Mouse (Mus musculus) hindbrain, embryonic 11.5 days (tissue): ENCODE measurements around the gene Gadd45g. TPM values are rescaled to one million over a fixed set of nuclear protein-coding genes. Genes with fewer than 3 reads are reported as not detected.

Experiments
- ATAC-seq: fragments of 200-750 bp; cut with Nextera tagmentation; 2 replicates; pipeline ENCODE4 v1.8.0; 2017; ENCODE audit warnings: mild to moderate bottlenecking, moderate TSS enrichment, moderate library complexity; ENCODE audit not compliant: low FRiP score
- DNase-seq: peaks from one replicate; pipeline ENCODE4 v3.0.0-alpha.2; 2015; ENCODE audit warnings: low spot score
- H3K27ac ChIP-seq: fragments of 300-500 bp; sonication (generic); 2 replicates; pipeline ENCODE4 v1.5.1; 2014; ENCODE audit warnings: mild to moderate bottlenecking, low read depth, low read length
- H3K27me3 ChIP-seq: fragments of 300-500 bp; sonication (generic); 2 replicates; pipeline ENCODE4 v1.6.1; 2014; ENCODE audit warnings: mild to moderate bottlenecking, low read length, moderate library complexity, mixed read lengths; ENCODE audit not compliant: control insufficient read depth, insufficient read depth
- H3K36me3 ChIP-seq: fragments of 300-500 bp; sonication (generic); 2 replicates; pipeline ENCODE4 v1.6.1; 2014; ENCODE audit warnings: mild to moderate bottlenecking, low read length, moderate library complexity, mixed read lengths; ENCODE audit not compliant: control insufficient read depth, insufficient read depth
- H3K4me1 ChIP-seq: fragments of 300-500 bp; sonication (generic); replicated peaks from 2 replicates; pipeline ENCODE4 v1.6.1; 2014; ENCODE audit warnings: low read length, mixed read lengths; ENCODE audit not compliant: control insufficient read depth, insufficient read depth
- H3K4me2 ChIP-seq: fragments of 300-500 bp; sonication (generic); replicated peaks from 2 replicates; pipeline ENCODE4 v1.6.1; 2014; ENCODE audit warnings: mild to moderate bottlenecking, low read depth, low read length
- H3K4me3 ChIP-seq: fragments of 300-500 bp; sonication (generic); 2 replicates; pipeline ENCODE4 v1.5.1; 2014; ENCODE audit warnings: low read depth, low read length
- H3K9ac ChIP-seq: fragments of 300-500 bp; sonication (generic); 2 replicates; pipeline ENCODE4 v1.6.1; 2014; ENCODE audit warnings: low read depth, low read length
- H3K9me3 ChIP-seq: fragments of 300-500 bp; sonication (generic); 2 replicates; pipeline ENCODE4 v1.6.1; 2016; ENCODE audit warnings: low read length; ENCODE audit not compliant: control insufficient read depth
- WGBS: fragments of 180-500 bp; shearing (Covaris S2); extraction: QIAGEN DNeasy Blood & Tissue Kit; methylation state at CpG from one replicate; pipeline ENCODE4 v1.1.7; 2014; 5-methylcytosine and 5-hydroxymethylcytosine counted together
- polyA plus RNA-seq: library from polyadenylated mRNA; unstranded; fragments of >200 nt; fragmentation: Nextera tagmentation; extraction: Ambion mirVana; gene quantifications from 2 replicates; pipeline ENCODE4 v1.2.1, GENCODE M21; 2014

Gadd45g gene
- polyA plus RNA-seq, 1 experiment from 2014 or later: 174 TPM

GRCm38 (mm10) chr13:51814646-51815045 is 31.8 kb upstream of the Gadd45g start:
- no peak overlapping the region for H3K9ac ChIP-seq

DNA sequence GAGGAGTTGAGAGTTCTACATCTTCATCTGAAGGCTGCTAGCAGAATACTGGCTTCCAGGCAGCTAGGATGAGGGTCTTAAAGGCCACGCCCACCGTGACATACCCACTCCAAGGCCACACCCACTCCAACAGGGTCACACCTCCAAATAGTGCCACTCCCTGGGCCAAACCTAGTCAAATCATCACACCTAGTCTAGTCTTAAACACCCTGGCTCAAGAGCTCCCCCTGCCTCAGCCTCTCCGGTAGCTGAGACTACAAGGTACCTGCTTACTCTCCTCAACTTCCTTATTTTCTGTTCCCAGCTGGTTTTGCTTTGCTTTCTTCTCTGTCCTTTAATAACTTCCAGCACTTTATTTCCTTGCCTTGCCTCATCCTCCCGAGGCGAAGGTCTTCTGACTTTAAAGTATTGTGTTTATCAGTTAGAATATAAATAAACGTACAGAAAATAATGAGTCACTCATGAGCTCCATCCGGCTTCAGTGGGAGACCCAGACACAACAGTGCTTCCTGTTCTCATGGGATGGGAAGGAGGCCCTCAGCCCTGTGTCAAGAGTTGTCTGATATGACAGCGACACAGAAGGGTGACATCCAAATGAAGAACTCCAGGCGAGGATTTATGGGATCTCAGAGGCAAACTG is 30.5 kb upstream of the Gadd45g start:
- Histone ChIP-seq H3K4me3 (no peak overlapping the region), H3K9me3 (no peaks in the 10 kb centered on the region), H3K27me3 (no peaks in the 10 kb centered on the region), H3K4me1 (0 out of 2 replicates have a peak, but pooled peaks cover 3% of the 10 kb centered on the region), H3K36me3 (no peaks in the 10 kb centered on the region), H3K9ac (no peak overlapping the region), H3K27ac (no peak overlapping the region), H3K4me2 (no peak overlapping the region)
- WGBS: 74% methylated on average over 9 of the region's 9 CpGs
- DNase-seq (no peak), ATAC-seq (no peak)

More at GRCm38 (mm10) chr13:51814646-51815045, 31.8 kb upstream of the Gadd45g start:
- H3K36me3 ChIP-seq: no peaks in the 10 kb centered on the region
- no peak overlapping the region for H3K4me3 ChIP-seq
- WGBS: 92% methylated on average over 6 of the region's 6 CpGs
- H3K4me1 ChIP-seq: 0 out of 2 replicates have a peak, but pooled peaks cover 3% of the 10 kb centered on the region
- H3K27ac ChIP-seq: no peak overlapping the region
- H3K4me2 ChIP-seq: no peak overlapping the region
- ATAC-seq (no peak), DNase-seq (no peak)
- H3K27me3 ChIP-seq: no peaks in the 10 kb centered on the region
- no peaks in the 10 kb centered on the region for H3K9me3 ChIP-seq

- WGBS: 77% methylated on average over 5 of the region's 5 CpGs
- Histone ChIP-seq H3K4me3 (no peak overlapping the region), H3K27ac (no peak overlapping the region; the same call in 1 of the 2 replicates), H3K9ac (no peak overlapping the region), H3K36me3 (no peaks in the 10 kb centered on the region), H3K4me2 (no peak overlapping the region), H3K4me1 (0 out of 2 replicates have a peak, but pooled peaks cover 3% of the 10 kb centered on the region), H3K27me3 (no peaks in the 10 kb centered on the region), H3K9me3 (no peaks in the 10 kb centered on the region)
- ATAC-seq (no peak), DNase-seq (no peak)
Measured at GRCm38 (mm10) chr13:51816559-51817041, 29.9 kb upstream of the Gadd45g start.

GRCm38 (mm10) chr13:51818170-51818943 is 28.1 kb upstream of the Gadd45g start:
- H3K4me2 ChIP-seq: no peak overlapping the region
- 0 out of 2 replicates have a peak, but pooled peaks cover 3% of the 10 kb centered on the region for H3K4me1 ChIP-seq
- no peaks in the 10 kb centered on the region for H3K36me3 ChIP-seq
- no peak for DNase-seq
- no peak overlapping the region for H3K27ac ChIP-seq
- 75% methylated on average over 6 of the region's 6 CpGs for WGBS
- no peak for ATAC-seq
- H3K4me3 ChIP-seq: no peak overlapping the region
- no peaks in the 10 kb centered on the region for H3K9me3 ChIP-seq
- no peaks in the 10 kb centered on the region for H3K27me3 ChIP-seq
- H3K9ac ChIP-seq: no peak overlapping the region

DNA sequence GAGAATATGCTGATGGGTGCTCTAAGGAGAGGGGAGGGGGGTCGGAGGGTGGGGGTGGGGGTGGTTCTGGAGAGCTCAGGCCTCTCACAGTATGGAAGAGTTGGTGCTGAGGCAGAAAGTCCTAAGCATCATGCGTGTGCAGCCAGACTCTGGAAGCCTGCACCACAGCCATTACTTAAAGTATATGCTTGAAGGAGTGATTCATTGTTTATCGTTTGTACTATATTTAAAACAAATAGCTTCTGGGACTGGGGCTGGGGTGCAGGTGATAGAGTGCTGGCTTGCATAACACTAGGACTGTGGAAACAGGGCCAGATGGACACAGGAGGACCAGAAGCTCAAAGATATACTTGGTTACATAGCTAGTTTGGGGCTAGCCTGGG is 27.5 kb upstream of the Gadd45g start:
- no peak overlapping the region for H3K9ac ChIP-seq
- H3K36me3 ChIP-seq: no peaks in the 10 kb centered on the region
- no peak overlapping the region for H3K4me2 ChIP-seq
- DNase-seq (no peak), ATAC-seq (no peak)
- H3K9me3 ChIP-seq: no peaks in the 10 kb centered on the region
- 75% methylated on average over 3 of the region's 3 CpGs for WGBS
- H3K4me1 ChIP-seq: 0 out of 2 replicates have a peak, but pooled peaks cover 3% of the 10 kb centered on the region
- no peak overlapping the region for H3K27ac ChIP-seq
- H3K4me3 ChIP-seq: no peak overlapping the region
- no peaks in the 10 kb centered on the region for H3K27me3 ChIP-seq

- H3K4me2 ChIP-seq: no peak overlapping the region
- ATAC-seq (no peak), DNase-seq (no peak)
- H3K36me3 ChIP-seq: no peaks in the 10 kb centered on the region
- WGBS: 73% methylated on average over 6 of the region's 6 CpGs
- no peak overlapping the region for H3K9ac ChIP-seq
- no peak overlapping the region for H3K4me3 ChIP-seq
- no peaks in the 10 kb centered on the region for H3K9me3 ChIP-seq
- no peak overlapping the region for H3K27ac ChIP-seq
- no peaks in the 10 kb centered on the region for H3K27me3 ChIP-seq
- H3K4me1 ChIP-seq: 0 out of 2 replicates have a peak, but pooled peaks cover 3% of the 10 kb centered on the region
Measured at GRCm38 (mm10) chr13:51819351-51819750, 27.1 kb upstream of the Gadd45g start.

- Histone ChIP-seq H3K9ac (no peak overlapping the region), H3K9me3 (no peaks in the 10 kb centered on the region), H3K27ac (no peak overlapping the region), H3K36me3 (no peaks in the 10 kb centered on the region), H3K4me1 (no peaks in the 10 kb centered on the region), H3K4me3 (no peak overlapping the region), H3K27me3 (no peaks in the 10 kb centered on the region), H3K4me2 (no peak overlapping the region)
- DNase-seq (no peak), ATAC-seq (no peak)
- 72% methylated on average over 3 of the region's 3 CpGs for WGBS
Measured at GRCm38 (mm10) chr13:51821988-51822387, 24.5 kb upstream of the Gadd45g start.

GRCm38 (mm10) chr13:51823822-51824495 is 22.5 kb upstream of the Gadd45g start:
- H3K4me3 ChIP-seq: no peak overlapping the region
- H3K4me1 ChIP-seq: no peaks in the 10 kb centered on the region
- DNase-seq (no peak), ATAC-seq (no peak)
- WGBS: 52% methylated on average over 8 of the region's 8 CpGs
- no peaks in the 10 kb centered on the region for H3K36me3 ChIP-seq
- H3K4me2 ChIP-seq: no peak overlapping the region
- H3K27ac ChIP-seq: no peak overlapping the region
- H3K27me3 ChIP-seq: no peaks in the 10 kb centered on the region
- H3K9ac ChIP-seq: no peak overlapping the region
- H3K9me3 ChIP-seq: no peaks in the 10 kb centered on the region
